Mouse (Mus musculus) midbrain, embryonic 16.5 days (tissue): ENCODE results near the gene Gata5. TPM values are rescaled to one million over a fixed set of nuclear protein-coding genes. Genes with fewer than 3 reads are reported as not detected.

Source experiments
- ATAC-seq: fragments of 200-750 bp; cut with Nextera tagmentation; 2 replicates; pipeline ENCODE4 v1.8.0; 2017; ENCODE audit warnings: moderate TSS enrichment
- H3K27ac ChIP-seq: fragments of 300-500 bp; sonication (generic); 2 replicates; pipeline ENCODE4 v1.5.1; 2014; ENCODE audit warnings: mild to moderate bottlenecking, low read length, mixed read lengths
- H3K27me3 ChIP-seq: fragments of 300-500 bp; sonication (generic); 2 replicates; pipeline ENCODE4 v1.6.1; 2014; ENCODE audit warnings: low read depth, low read length, mixed read lengths; ENCODE audit not compliant: control insufficient read depth, insufficient read depth
- H3K36me3 ChIP-seq: fragments of 300-500 bp; sonication (generic); 2 replicates; pipeline ENCODE4 v1.6.1; 2014; ENCODE audit warnings: mild to moderate bottlenecking, low read length, moderate library complexity, mixed read lengths; ENCODE audit not compliant: control insufficient read depth, insufficient read depth
- H3K4me1 ChIP-seq: fragments of 300-500 bp; sonication (generic); 2 replicates; pipeline ENCODE4 v1.6.1; 2014; ENCODE audit warnings: mild to moderate bottlenecking, low read length, mixed read lengths; ENCODE audit not compliant: control insufficient read depth, insufficient read depth
- H3K4me2 ChIP-seq: fragments of 300-500 bp; sonication (generic); 2 replicates; pipeline ENCODE4 v1.6.1; 2014; ENCODE audit warnings: mild to moderate bottlenecking, low read length, mixed read lengths
- H3K4me3 ChIP-seq: fragments of 300-500 bp; sonication (generic); 2 replicates; pipeline ENCODE4 v1.5.1; 2014; ENCODE audit warnings: low read depth, mild to moderate bottlenecking, low read length, moderate library complexity, mixed read lengths
- H3K9ac ChIP-seq: fragments of 300-500 bp; sonication (generic); 2 replicates; pipeline ENCODE4 v1.6.1; 2014; ENCODE audit warnings: low read depth, low read length, mixed read lengths
- H3K9me3 ChIP-seq: fragments of 300-500 bp; sonication (generic); replicated peaks from 2 replicates; pipeline ENCODE4 v1.6.1; 2014; ENCODE audit warnings: mild to moderate bottlenecking, low read length, mixed read lengths; ENCODE audit not compliant: control insufficient read depth, poor library complexity, severe bottlenecking
- WGBS: fragments of 180-500 bp; shearing (Covaris S2); extraction: QIAGEN DNeasy Blood & Tissue Kit; methylation state at CpG from one replicate; pipeline ENCODE4 v1.1.7; 2014; 5-methylcytosine and 5-hydroxymethylcytosine counted together
- polyA plus RNA-seq: library from polyadenylated mRNA; unstranded; fragments of >200 nt; fragmentation: Nextera tagmentation; extraction: Ambion mirVana; gene quantifications from 2 replicates; pipeline ENCODE4 v1.2.1, GENCODE M21; 2015

The Gata5 gene
- polyA plus RNA-seq: not detected in 2 replicates

- Histone ChIP-seq H3K4me3 (peak within 1 kb of the TSS; percentile 24), H3K9me3 (no peaks in the 10 kb centered on the region), H3K4me2 (peak within 1 kb of the TSS; percentile 50), H3K9ac (no peak within 1 kb of the TSS), H3K27ac (no peak within 1 kb of the TSS), H3K27me3 (peaks cover 53% of the 10 kb centered on the region), H3K36me3 (no peaks in the 10 kb centered on the region), H3K4me1 (peaks cover 11% of the 10 kb centered on the region)
- WGBS: under 1% methylated on average over 33 of the region's 33 CpGs
- ATAC-seq: no peak
These were observed at the start of gene Gata5 for GRCm38 (mm10) chr2:180334551-180334986. Gene Gata5, minus strand, starts transcription at chr2:180334699.

DNA sequence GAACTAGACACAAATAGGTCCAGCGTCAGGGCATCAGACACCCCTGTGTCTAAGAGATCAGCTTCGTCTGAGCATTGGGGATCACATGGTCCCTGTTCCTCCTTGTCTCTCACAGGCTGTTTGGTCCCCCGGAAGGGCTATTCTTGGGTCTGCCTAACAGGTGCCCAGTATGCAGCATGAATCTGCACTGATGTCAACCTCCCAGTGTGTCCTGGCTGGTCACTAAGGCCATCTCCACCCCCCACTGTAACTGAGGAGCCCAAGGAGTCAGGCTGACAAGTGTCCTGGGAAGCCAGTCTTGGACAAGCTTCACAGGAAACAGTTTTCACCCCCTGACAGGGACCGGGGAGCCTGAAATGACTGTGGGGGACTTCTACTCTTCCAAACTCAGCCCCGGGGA, 42.2 kb upstream of the Gata5 start:
- Histone ChIP-seq H3K9ac (no peak overlapping the region), H3K9me3 (no peaks in the 10 kb centered on the region), H3K4me3 (no peak overlapping the region), H3K4me2 (no peak overlapping the region), H3K27ac (no peak overlapping the region), H3K4me1 (no peaks in the 10 kb centered on the region), H3K36me3 (no peaks in the 10 kb centered on the region), H3K27me3 (no peaks in the 10 kb centered on the region)
- 84% methylated on average over 5 of the region's 5 CpGs for WGBS
- ATAC-seq: no peak

DNA sequence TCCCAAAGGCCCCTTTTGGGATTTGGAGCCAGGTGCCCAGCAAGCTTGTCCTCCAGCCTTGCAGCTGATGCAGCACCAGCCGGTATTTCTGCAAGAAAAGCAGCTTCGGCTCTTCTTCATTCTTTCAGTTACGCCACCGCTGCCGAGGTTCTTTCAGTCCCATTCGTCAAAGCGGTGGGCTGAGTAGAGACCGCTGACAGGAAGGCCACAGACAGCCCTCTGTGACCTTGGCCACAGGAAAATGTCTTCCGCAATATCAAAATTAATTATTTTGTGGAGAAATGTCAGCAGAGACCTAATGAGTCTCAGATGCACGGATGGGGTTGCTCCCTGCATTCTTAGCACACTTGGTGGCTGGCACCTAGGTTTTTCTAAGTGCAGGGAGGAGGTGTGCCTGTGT, 38.8 kb upstream of the Gata5 start:
- Histone ChIP-seq H3K27me3 (no peaks in the 10 kb centered on the region), H3K4me3 (no peak overlapping the region), H3K9ac (no peak overlapping the region), H3K36me3 (no peaks in the 10 kb centered on the region), H3K9me3 (no peaks in the 10 kb centered on the region), H3K4me2 (no peak overlapping the region), H3K27ac (no peak overlapping the region), H3K4me1 (no peaks in the 10 kb centered on the region)
- no peak for ATAC-seq
- 89% methylated on average over 10 of the region's 10 CpGs for WGBS

DNA sequence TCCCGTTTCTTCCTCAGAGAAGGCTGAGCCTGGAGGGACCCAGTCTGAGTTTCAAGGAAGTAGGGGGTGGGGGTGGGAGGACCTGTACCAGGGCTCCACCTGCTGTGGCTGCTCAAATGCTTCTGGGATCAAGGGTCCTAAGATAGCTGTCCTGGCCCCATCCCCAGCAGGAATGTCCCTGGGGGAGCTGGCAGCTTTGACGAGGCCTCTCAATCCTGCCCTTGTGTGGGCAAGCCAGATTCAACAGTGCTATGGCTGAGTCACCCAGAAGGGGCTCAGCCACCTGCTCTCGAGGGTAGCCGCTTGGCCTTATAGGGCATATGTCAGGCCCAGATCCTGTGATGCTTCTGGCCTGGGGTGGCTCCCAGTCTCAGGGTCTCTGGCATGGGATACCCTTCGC, 33.9 kb upstream of the Gata5 start:
- WGBS: 77% methylated on average over 5 of the region's 5 CpGs
- no peak for ATAC-seq

DNA sequence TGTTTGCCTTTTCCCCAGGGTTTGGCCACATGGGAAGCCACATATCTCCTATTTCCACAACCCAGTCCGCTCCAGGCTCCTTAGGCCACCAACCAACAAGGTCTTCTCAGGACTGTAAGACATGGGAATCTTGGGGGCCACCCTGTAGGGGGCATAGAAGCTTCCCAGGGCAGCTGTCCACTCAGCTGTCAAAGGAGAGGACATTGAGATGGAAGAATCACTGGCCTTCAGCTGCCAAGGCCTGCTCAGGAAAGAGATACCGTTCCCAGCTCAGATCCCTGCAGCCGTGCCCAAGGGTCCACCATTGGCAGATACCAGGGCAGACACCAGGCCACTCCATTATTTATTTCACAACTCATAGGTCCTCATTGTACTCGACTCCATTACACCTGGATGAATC, 32.9 kb upstream of the Gata5 start:
- no peak overlapping the region for H3K27ac ChIP-seq
- no peak overlapping the region for H3K9ac ChIP-seq
- no peak overlapping the region for H3K4me3 ChIP-seq
- ATAC-seq: no peak
- no peaks in the 10 kb centered on the region for H3K27me3 ChIP-seq
- WGBS: 86% methylated on average over 4 of the region's 4 CpGs
- no peaks in the 10 kb centered on the region for H3K36me3 ChIP-seq
- no peaks in the 10 kb centered on the region for H3K9me3 ChIP-seq
- H3K4me2 ChIP-seq: no peak overlapping the region
- no peaks in the 10 kb centered on the region for H3K4me1 ChIP-seq

More for the DNA sequence above, 33.9 kb upstream of the Gata5 start:
- Histone ChIP-seq H3K9ac (no peak overlapping the region), H3K4me3 (no peak overlapping the region), H3K4me1 (no peaks in the 10 kb centered on the region), H3K4me2 (no peak overlapping the region), H3K9me3 (no peaks in the 10 kb centered on the region), H3K27me3 (no peaks in the 10 kb centered on the region), H3K36me3 (no peaks in the 10 kb centered on the region), H3K27ac (no peak overlapping the region)

DNA sequence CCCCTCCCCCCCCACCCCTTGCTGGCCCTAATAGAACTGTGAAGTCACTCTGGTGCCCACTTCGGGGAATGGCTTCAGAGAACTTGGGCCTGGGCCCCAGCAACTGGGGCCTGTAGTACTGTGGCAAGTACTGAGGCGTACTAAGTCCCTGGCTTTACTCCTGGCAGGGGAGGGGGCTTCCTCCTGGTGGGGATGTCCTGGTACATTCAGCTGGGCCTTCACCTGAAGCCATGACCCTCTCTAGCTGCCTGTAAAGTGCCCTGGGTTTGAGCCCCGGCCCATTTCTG, 28.9 kb upstream of the Gata5 start:
- Histone ChIP-seq H3K9me3 (no peaks in the 10 kb centered on the region), H3K36me3 (no peaks in the 10 kb centered on the region), H3K27ac (no peak overlapping the region), H3K4me3 (no peak overlapping the region), H3K27me3 (no peaks in the 10 kb centered on the region), H3K4me1 (no peaks in the 10 kb centered on the region), H3K9ac (no peak overlapping the region), H3K4me2 (no peak overlapping the region)
- ATAC-seq: no peak
- WGBS: 77% methylated on average over 2 of the region's 3 CpGs

DNA sequence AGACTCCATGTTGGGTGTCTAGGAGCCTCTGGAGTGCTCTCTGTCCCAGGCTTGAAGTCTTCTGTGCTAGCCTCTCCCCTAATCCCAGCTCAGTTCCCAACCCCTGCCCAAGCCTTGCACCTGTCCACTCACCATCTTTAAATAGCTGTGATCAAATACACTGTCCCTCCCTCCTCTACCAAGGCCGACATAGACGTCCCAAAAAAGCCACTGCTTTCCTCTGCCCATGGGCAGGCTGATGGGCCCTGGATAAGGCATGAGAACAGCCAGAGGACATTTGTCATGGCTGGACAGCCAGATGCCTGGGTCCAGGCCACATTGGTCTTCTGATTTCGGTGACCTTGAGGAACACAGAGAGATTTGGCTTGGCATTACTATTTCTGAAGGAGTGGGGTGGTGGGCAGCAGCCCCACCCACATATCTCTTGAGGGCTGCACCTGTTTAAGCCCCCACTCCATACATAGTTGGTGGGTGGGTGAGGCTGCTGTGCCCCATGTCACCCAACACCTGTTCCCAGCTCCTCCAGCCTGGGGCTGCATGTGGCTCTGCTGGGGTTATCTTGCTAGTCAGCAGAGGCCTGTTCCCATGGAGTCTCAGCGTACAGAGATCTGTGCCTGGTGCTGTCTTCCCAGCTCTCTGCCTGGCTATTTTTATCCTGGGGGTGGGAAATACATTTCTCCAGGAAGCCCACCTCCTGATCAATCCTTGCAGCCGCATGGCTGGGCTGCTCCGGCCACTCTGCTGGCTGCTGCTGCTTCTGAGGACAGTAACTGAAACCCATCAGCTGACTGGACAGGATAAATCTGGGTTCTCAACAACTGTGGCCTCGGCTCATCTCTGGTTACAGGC, 28.3 kb upstream of the Gata5 start:
- Histone ChIP-seq H3K4me3 (no peak overlapping the region), H3K9me3 (no peaks in the 10 kb centered on the region), H3K36me3 (no peaks in the 10 kb centered on the region), H3K4me2 (no peak overlapping the region), H3K4me1 (no peaks in the 10 kb centered on the region), H3K9ac (no peak overlapping the region), H3K27me3 (no peaks in the 10 kb centered on the region), H3K27ac (no peak overlapping the region)
- WGBS: 72% methylated on average over 7 of the region's 7 CpGs
- no peak for ATAC-seq

DNA sequence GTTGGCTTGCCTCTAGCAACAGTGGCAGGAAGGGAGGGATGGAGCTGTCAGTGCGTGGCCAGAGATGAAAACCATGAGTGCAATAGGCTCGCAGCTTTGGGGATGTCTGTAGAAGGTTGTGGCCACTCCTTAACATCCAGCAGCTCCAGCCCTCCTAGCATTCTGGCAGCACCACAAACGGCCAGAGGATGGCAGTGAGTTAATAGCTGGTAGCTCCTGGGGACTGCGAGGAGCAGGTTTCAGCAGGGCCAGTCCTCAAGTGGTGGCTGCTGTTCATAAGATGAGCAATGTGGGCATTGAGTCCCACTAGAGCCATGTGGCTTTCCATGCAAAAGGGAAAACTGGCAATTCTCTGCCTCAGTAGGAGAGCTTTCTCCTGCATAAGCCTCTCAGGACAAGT, 24.6 kb upstream of the Gata5 start:
- Histone ChIP-seq H3K9me3 (no peaks in the 10 kb centered on the region), H3K9ac (no peak overlapping the region), H3K27me3 (no peaks in the 10 kb centered on the region), H3K4me2 (no peak overlapping the region), H3K27ac (no peak overlapping the region), H3K4me1 (no peaks in the 10 kb centered on the region), H3K4me3 (no peak overlapping the region), H3K36me3 (no peaks in the 10 kb centered on the region)
- ATAC-seq: no peak
- WGBS: 4% methylated on average over 4 of the region's 4 CpGs

- Histone ChIP-seq H3K9ac (no peak overlapping the region), H3K4me2 (no peak overlapping the region), H3K27ac (no peak overlapping the region), H3K36me3 (no peaks in the 10 kb centered on the region), H3K4me1 (peaks cover 2% of the 10 kb centered on the region; the same call in 1 of the 2 replicates), H3K9me3 (no peaks in the 10 kb centered on the region), H3K27me3 (no peaks in the 10 kb centered on the region; the same call in 1 of the 2 replicates), H3K4me3 (no peak overlapping the region)
- peak; percentile 67 for ATAC-seq
- WGBS: 44% methylated on average over 20 of the region's 20 CpGs
These were observed 18.8 kb upstream of the Gata5 start for GRCm38 (mm10) chr2:180353338-180353737.
